ENCODE assay signal across 12 mouse cellular contexts in the genomic region with DNA sequence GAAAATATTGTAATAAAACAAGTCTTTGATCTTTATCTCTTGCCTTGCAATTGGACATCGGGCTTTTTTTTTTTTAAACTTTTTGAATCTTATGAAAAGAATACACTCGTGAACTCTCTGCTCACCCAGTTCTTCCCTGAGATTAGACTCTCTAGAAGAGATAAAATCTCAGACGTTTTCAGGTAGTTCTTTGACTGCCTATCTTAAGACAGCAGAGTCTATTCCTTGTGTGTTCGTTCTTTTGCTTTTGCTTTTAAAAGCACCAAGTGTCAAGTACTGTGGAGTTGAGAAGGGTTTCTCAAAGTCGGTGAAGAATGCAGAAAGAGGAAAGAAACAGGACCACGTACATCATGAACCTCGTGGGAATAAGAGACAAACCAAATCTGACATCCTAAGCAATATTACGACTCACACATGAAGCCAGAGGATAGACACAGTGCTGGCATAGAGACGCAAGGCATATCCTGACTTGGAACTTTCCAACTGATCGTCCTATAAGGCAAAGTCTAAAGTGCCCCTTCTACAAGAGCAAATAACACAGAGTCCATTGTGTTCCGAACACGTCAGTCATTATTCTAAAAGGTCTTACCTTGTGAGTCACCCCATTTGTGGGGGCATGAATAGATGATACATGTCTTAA.
DNase-seq lines count a peak whose midpoint lies in the region; ATAC-seq and TF ChIP-seq lines count a peak whose summit lies in the region.
"Had no signal": no experiment of that assay in that cellular context is flagged by ENCODE, and none has a peak within 500 bp of the region (broad histone marks: within the 10 kb centered on the region; RNA-seq: fewer than 3 reads in every experiment).

No protein-coding gene starts in this region.

- peaks cover 8% of the 10 kb centered on the region for H3K4me1 ChIP-seq in kidney, embryonic 14.5 days (ENCODE audit: control insufficient read depth, insufficient read depth, low read length)
- peaks cover 10% of the 10 kb centered on the region; the same call in 1 of the 2 replicates for H3K4me1 ChIP-seq in lung, postnatal 0 days (ENCODE audit: insufficient read depth, low read depth, low read length)
- H3K4me1 ChIP-seq in intestine, postnatal 0 days (replicated peaks; ENCODE audit: control insufficient read depth, insufficient read depth, low read length), result peaks cover 8% of the 10 kb centered on the region; the same call in 1 of the 2 replicates
- H3K4me1 ChIP-seq in hindbrain, postnatal 0 days (ENCODE audit: insufficient read depth, low read length), result no peaks in the 10 kb centered on the region

- TF ChIP-seq CTCF in lung, postnatal 0 days (IDR thresholded peaks at IDR 0.05), result no peak
- no peak for TF ChIP-seq CTCF in intestine, postnatal 0 days (IDR thresholded peaks at IDR 0.05; ENCODE audit: low read depth)
- no peak for TF ChIP-seq CTCF in hindbrain, postnatal 0 days (IDR thresholded peaks at IDR 0.05; ENCODE audit: low read depth)

- no peak overlapping the region for H3K4me3 ChIP-seq in kidney, embryonic 14.5 days (ENCODE audit: low read length)
- no peak overlapping the region for H3K4me3 ChIP-seq in lung, postnatal 0 days (ENCODE audit: low read depth, low read length)
- H3K4me3 ChIP-seq in intestine, postnatal 0 days (ENCODE audit: low read depth, low read length), result no peak overlapping the region; the same call in 1 of the 2 replicates
- no peak overlapping the region for H3K4me3 ChIP-seq in hindbrain, postnatal 0 days (ENCODE audit: low read length)
- H3K4me3 ChIP-seq: liver, embryonic 15.5 days; midbrain, embryonic 10.5 days had no signal

- ATAC-seq in kidney, embryonic 14.5 days (ENCODE audit: low FRiP score, low TSS enrichment), result no peak
- ATAC-seq in lung, postnatal 0 days, result no peak
- peak; percentile 84 for ATAC-seq in intestine, postnatal 0 days
- ATAC-seq in hindbrain, postnatal 0 days, result no peak
- ATAC-seq: hindbrain, embryonic 16.5 days had no signal

- no peak overlapping the region for H3K4me2 ChIP-seq in kidney, embryonic 14.5 days (replicated peaks; ENCODE audit: low read depth, low read length)
- peak overlapping the region; percentile 25; the same call in 1 of the 2 replicates for H3K4me2 ChIP-seq in lung, postnatal 0 days (replicated peaks; ENCODE audit: low read depth, low read length)
- peak overlapping the region; percentile 47 for H3K4me2 ChIP-seq in intestine, postnatal 0 days (replicated peaks; ENCODE audit: low read depth)
- no peak overlapping the region for H3K4me2 ChIP-seq in hindbrain, postnatal 0 days (ENCODE audit: low read depth, low read length)

- WGBS in kidney, embryonic 14.5 days, result 49% methylated on average over 12 of the region's 12 CpGs
- 26% methylated on average over 12 of the region's 12 CpGs for WGBS in lung, postnatal 0 days
- WGBS in intestine, postnatal 0 days, result 21% methylated on average over 12 of the region's 12 CpGs
- 76% methylated on average over 12 of the region's 12 CpGs for WGBS in hindbrain, postnatal 0 days

- no peaks in the 10 kb centered on the region for H3K27me3 ChIP-seq in kidney, embryonic 14.5 days (ENCODE audit: control insufficient read depth, insufficient read depth, low read length)
- H3K27me3 ChIP-seq in lung, postnatal 0 days (replicated peaks; ENCODE audit: insufficient read depth, low read length), result no peaks in the 10 kb centered on the region
- no peaks in the 10 kb centered on the region for H3K27me3 ChIP-seq in intestine, postnatal 0 days (replicated peaks; ENCODE audit: control insufficient read depth, insufficient read depth, low read length)
- H3K27me3 ChIP-seq in hindbrain, postnatal 0 days (ENCODE audit: insufficient read depth, low read length), result no peaks in the 10 kb centered on the region
- H3K27me3 ChIP-seq: liver, embryonic 15.5 days had no signal

- H3K27ac ChIP-seq in kidney, embryonic 14.5 days (ENCODE audit: low read depth, low read length), result peak overlapping the region; percentile 33; the same call in 1 of the 2 replicates
- no peak overlapping the region for H3K27ac ChIP-seq in lung, postnatal 0 days (ENCODE audit: low read length)
- H3K27ac ChIP-seq in intestine, postnatal 0 days (ENCODE audit: low read depth, low read length), result peak overlapping the region; percentile 80
- H3K27ac ChIP-seq in hindbrain, postnatal 0 days, result no peak overlapping the region
- H3K27ac ChIP-seq: midbrain, embryonic 10.5 days had no signal

- H3K9me3 ChIP-seq in kidney, embryonic 14.5 days (ENCODE audit: control insufficient read depth, low read length), result no peaks in the 10 kb centered on the region
- H3K9me3 ChIP-seq in lung, postnatal 0 days (ENCODE audit: low read length), result no peaks in the 10 kb centered on the region
- no peaks in the 10 kb centered on the region for H3K9me3 ChIP-seq in intestine, postnatal 0 days (ENCODE audit: control insufficient read depth)
- no peaks in the 10 kb centered on the region for H3K9me3 ChIP-seq in hindbrain, postnatal 0 days (ENCODE audit: low read length)
- H3K9me3 ChIP-seq: liver, embryonic 15.5 days; midbrain, embryonic 10.5 days had no signal

- TF ChIP-seq EP300 in lung, postnatal 0 days (IDR thresholded peaks at IDR 0.05), result no peak

- no peaks in the 10 kb centered on the region for H3K36me3 ChIP-seq in kidney, embryonic 14.5 days (ENCODE audit: control insufficient read depth, insufficient read depth, low read length)
- H3K36me3 ChIP-seq in lung, postnatal 0 days (ENCODE audit: insufficient read depth, low read length), result no peaks in the 10 kb centered on the region
- H3K36me3 ChIP-seq in intestine, postnatal 0 days (ENCODE audit: control insufficient read depth, insufficient read depth), result no peaks in the 10 kb centered on the region
- no peaks in the 10 kb centered on the region for H3K36me3 ChIP-seq in hindbrain, postnatal 0 days (ENCODE audit: insufficient read depth, low read length)
- H3K36me3 ChIP-seq: liver, embryonic 15.5 days; midbrain, embryonic 10.5 days had no signal

- no peak overlapping the region for H3K9ac ChIP-seq in kidney, embryonic 14.5 days (ENCODE audit: low read depth, low read length)
- no peak overlapping the region for H3K9ac ChIP-seq in lung, postnatal 0 days (replicated peaks; ENCODE audit: low read depth)
- H3K9ac ChIP-seq in intestine, postnatal 0 days (ENCODE audit: low read depth, low read length), result no peak overlapping the region
- no peak overlapping the region for H3K9ac ChIP-seq in hindbrain, postnatal 0 days (replicated peaks; ENCODE audit: low read length)
- H3K9ac ChIP-seq: liver, embryonic 15.5 days had no signal

- no peak for DNase-seq in kidney, postnatal 4 days
- DNase-seq in lung, postnatal 0 days (ENCODE audit: low spot score), result no peak
- DNase-seq in lung, postnatal 36 days, result no peak
- no peak for DNase-seq in hindbrain, postnatal 0 days (ENCODE audit: low spot score)
- no peak for DNase-seq in layer of hippocampus, adult 9-10 months (ENCODE audit: low spot score)
- no peak for DNase-seq in right cerebral cortex, adult 18-20 months
- DNase-seq: right cerebral cortex, postnatal 4 days had no signal

Comparison
In these comparisons a context has a peak if more than half of its experiments do, and no peak if none do; other contexts are left out.
1. H3K27ac ChIP-seq: peak in kidney, embryonic 14.5 days (single experiment) and intestine, postnatal 0 days (single experiment); none in lung, postnatal 0 days (single experiment) and hindbrain, postnatal 0 days (single experiment).
2. H3K4me2 ChIP-seq: peak in lung, postnatal 0 days (single experiment) and intestine, postnatal 0 days (single experiment); none in kidney, embryonic 14.5 days (single experiment) and hindbrain, postnatal 0 days (single experiment).